Mouse (Mus musculus) frontal cortex, adult (tissue): Measurements from ENCODE around the gene Smyd3.
"Not testable (repeated sequence)": the region's sequence is repeated elsewhere in the genome, so short reads cannot be mapped to it uniquely, and the experiment has no call there.

Source experiments
- ATAC-seq: cut with Nextera tagmentation; 2 replicates; pipeline ENCODE4 v1.9.2; 2017; ENCODE audit warnings: mild to moderate bottlenecking, moderate library complexity, mixed read lengths; ENCODE audit not compliant: low TSS enrichment

The Smyd3 gene

GRCm38 (mm10) chr1:179374987-179375386, 142.9 kb downstream of the Smyd3 start:
- ATAC-seq: no peak

- ATAC-seq: peak; percentile 79
Measured at GRCm38 (mm10) chr1:179373911-179374310, 143.9 kb downstream of the Smyd3 start.

- ATAC-seq: no peak
Measured at GRCm38 (mm10) chr1:179371191-179371590, 146.7 kb downstream of the Smyd3 start.

GRCm38 (mm10) chr1:179368426-179369010, 149.3 kb downstream of the Smyd3 start:
- no peak for ATAC-seq

GRCm38 (mm10) chr1:179361481-179362466, 156.1 kb downstream of the Smyd3 start:
- no peak for ATAC-seq

- ATAC-seq: no peak
Measured at GRCm38 (mm10) chr1:179357111-179357510, 160.7 kb downstream of the Smyd3 start.

GRCm38 (mm10) chr1:179354250-179354649, 163.6 kb downstream of the Smyd3 start:
- no peak for ATAC-seq

- no peak for ATAC-seq
Measured at GRCm38 (mm10) chr1:179345318-179345925, 172.4 kb downstream of the Smyd3 start.

- no peak for ATAC-seq
Measured at GRCm38 (mm10) chr1:179343426-179343825, 174.4 kb downstream of the Smyd3 start.

- ATAC-seq: no peak
Measured at GRCm38 (mm10) chr1:179341589-179341988, 176.3 kb downstream of the Smyd3 start.

GRCm38 (mm10) chr1:179339066-179339465, 178.8 kb downstream of the Smyd3 start:
- ATAC-seq: no peak

GRCm38 (mm10) chr1:179337529-179337928, 180.3 kb downstream of the Smyd3 start:
- no peak for ATAC-seq

- ATAC-seq: no peak
Measured at GRCm38 (mm10) chr1:179326965-179327308, 190.9 kb downstream of the Smyd3 start.

- peak; percentile 88 for ATAC-seq
Measured at GRCm38 (mm10) chr1:179326262-179326964, 191.4 kb downstream of the Smyd3 start.

GRCm38 (mm10) chr1:179324271-179324670, 193.6 kb downstream of the Smyd3 start:
- no peak for ATAC-seq

- no peak for ATAC-seq
Measured at GRCm38 (mm10) chr1:179313618-179314017, 204.2 kb downstream of the Smyd3 start.

GRCm38 (mm10) chr1:179309487-179309886, 208.4 kb downstream of the Smyd3 start:
- ATAC-seq: no peak

GRCm38 (mm10) chr1:179302446-179303230, 215.2 kb downstream of the Smyd3 start:
- ATAC-seq: no peak

GRCm38 (mm10) chr1:179295626-179296025, 222.2 kb downstream of the Smyd3 start:
- no peak for ATAC-seq

GRCm38 (mm10) chr1:179293772-179294353, 224.0 kb downstream of the Smyd3 start:
- no peak for ATAC-seq

- ATAC-seq: not testable (repeated sequence)
Measured at GRCm38 (mm10) chr1:179290181-179290580, 227.7 kb downstream of the Smyd3 start.
